Mouse (Mus musculus) stomach, postnatal 0 days (tissue): ENCODE data around the gene Lrrc25.

Experiments used
- CTCF ChIP-seq: IDR thresholded peaks from 2 replicates; pipeline ENCODE4 v1.5.1; 2016; ENCODE audit warnings: antibody characterized with exemption, low read depth, mild to moderate bottlenecking, moderate library complexity
- EP300 ChIP-seq: optimal IDR thresholded peaks from 2 replicates; pipeline ENCODE3; 2016; ENCODE audit warnings: antibody characterized with exemption

GRCm38 (mm10) chr8:70616645-70617044, 690 bp downstream of the Lrrc25 start:
- TF ChIP-seq CTCF (no peak), EP300 (no peak)
